Mouse (Mus musculus) lung, embryonic 16.5 days (tissue): Measurements from ENCODE around the gene Srcap. TPM values are rescaled to one million over a fixed set of nuclear protein-coding genes. Genes with fewer than 3 reads are reported as not detected.
A peak's percentile ranks its signal among the peaks of the same experiment; 100 is the strongest.

Experiments used
- ATAC-seq: fragments of 200-750 bp; cut with Nextera tagmentation; 2 replicates; pipeline ENCODE4 v1.8.0; 2017; ENCODE audit warnings: low read depth, mild to moderate bottlenecking, moderate library complexity
- H3K27ac ChIP-seq: fragments of 300-500 bp; sonication (generic); 2 replicates; pipeline ENCODE4 v1.5.1; 2014; ENCODE audit warnings: mild to moderate bottlenecking, control low read depth, low read length
- H3K27me3 ChIP-seq: fragments of 300-500 bp; sonication (generic); 2 replicates; pipeline ENCODE4 v1.6.1; 2014; ENCODE audit warnings: low read depth, low read length, mixed read lengths; ENCODE audit not compliant: control insufficient read depth, insufficient read depth
- H3K36me3 ChIP-seq: fragments of 300-500 bp; sonication (generic); 2 replicates; pipeline ENCODE4 v1.6.1; 2014; ENCODE audit warnings: low read length; ENCODE audit not compliant: control insufficient read depth, insufficient read depth
- H3K4me1 ChIP-seq: fragments of 300-500 bp; sonication (generic); replicated peaks from 2 replicates; pipeline ENCODE4 v1.6.1; 2014; ENCODE audit warnings: low read length, mixed read lengths; ENCODE audit not compliant: control insufficient read depth, insufficient read depth
- H3K4me2 ChIP-seq: fragments of 300-500 bp; sonication (generic); 2 replicates; pipeline ENCODE4 v1.6.1; 2014; ENCODE audit warnings: low read depth, low read length, control low read depth
- H3K4me3 ChIP-seq: fragments of 300-500 bp; sonication (generic); 2 replicates; pipeline ENCODE4 v1.5.1; 2014; ENCODE audit warnings: mild to moderate bottlenecking, low read length, control low read depth
- H3K9ac ChIP-seq: fragments of 300-500 bp; sonication (generic); 2 replicates; pipeline ENCODE4 v1.6.1; 2014; ENCODE audit warnings: low read length, control low read depth
- H3K9me3 ChIP-seq: fragments of 300-500 bp; sonication (generic); 2 replicates; pipeline ENCODE4 v1.6.1; 2016; ENCODE audit warnings: low read length; ENCODE audit not compliant: control insufficient read depth
- WGBS: fragments of 180-500 bp; shearing (Covaris S2); extraction: QIAGEN DNeasy Blood & Tissue Kit; methylation state at CpG from one replicate; pipeline ENCODE4 v1.1.7; 2014; 5-methylcytosine and 5-hydroxymethylcytosine counted together
- polyA plus RNA-seq: library from polyadenylated mRNA; unstranded; fragments of >200 nt; fragmentation: Nextera tagmentation; extraction: Ambion mirVana; gene quantifications from 2 replicates; pipeline ENCODE4 v1.2.1, GENCODE M21; 2015

The Srcap gene
- polyA plus RNA-seq, 1 experiment from 2014 or later, result 33.7 TPM

GRCm38 (mm10) chr7:127474378-127475070, 37.3 kb upstream of the Srcap start:
- Histone ChIP-seq H3K27ac (no peak overlapping the region), H3K9ac (no peak overlapping the region), H3K27me3 (no peaks in the 10 kb centered on the region), H3K36me3 (peaks cover 25% of the 10 kb centered on the region), H3K4me1 (peaks cover 22% of the 10 kb centered on the region), H3K4me2 (no peak overlapping the region), H3K4me3 (no peak overlapping the region), H3K9me3 (no peaks in the 10 kb centered on the region)
- WGBS, result 75% methylated on average over 6 of the region's 6 CpGs
- ATAC-seq, result no peak

DNA sequence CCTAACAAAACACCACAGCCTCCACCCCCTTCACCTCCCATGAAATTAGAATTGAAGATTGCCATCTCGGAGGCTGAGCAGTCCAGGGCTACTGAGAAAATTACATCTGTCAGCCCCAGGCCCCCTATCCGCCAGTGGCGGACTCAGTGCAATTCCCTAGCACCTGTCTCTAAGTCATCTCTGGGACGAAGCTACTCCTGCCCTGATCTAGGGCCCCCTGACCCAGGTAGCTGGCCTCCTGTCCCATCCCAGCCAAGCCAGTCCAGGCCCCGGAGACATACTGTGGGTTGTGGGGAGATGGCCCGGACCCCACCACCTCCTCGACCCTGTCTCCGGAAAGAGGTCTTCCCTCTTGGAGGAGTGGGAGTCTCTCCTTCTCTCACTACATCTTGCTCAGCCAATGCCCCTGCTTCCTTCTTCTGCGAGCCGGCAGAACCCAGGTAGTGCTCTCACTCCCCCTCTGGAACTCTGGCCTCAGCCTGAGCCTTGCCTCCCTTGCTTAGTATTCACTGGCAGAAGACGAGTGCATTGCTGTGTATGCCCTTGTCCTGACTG, 36.5 kb upstream of the Srcap start:
- peaks cover 25% of the 10 kb centered on the region for H3K36me3 ChIP-seq
- no peaks in the 10 kb centered on the region for H3K27me3 ChIP-seq
- H3K4me2 ChIP-seq, result no peak overlapping the region
- WGBS, result 87% methylated on average over 11 of the region's 11 CpGs
- H3K9me3 ChIP-seq, result no peaks in the 10 kb centered on the region
- H3K27ac ChIP-seq, result no peak overlapping the region
- peaks cover 23% of the 10 kb centered on the region for H3K4me1 ChIP-seq
- H3K4me3 ChIP-seq, result no peak overlapping the region
- no peak for ATAC-seq
- H3K9ac ChIP-seq, result no peak overlapping the region

- Histone ChIP-seq H3K36me3 (peaks cover 25% of the 10 kb centered on the region), H3K4me3 (no peak overlapping the region), H3K27ac (no peak overlapping the region), H3K27me3 (no peaks in the 10 kb centered on the region), H3K4me2 (no peak overlapping the region), H3K9ac (no peak overlapping the region), H3K9me3 (no peaks in the 10 kb centered on the region), H3K4me1 (peaks cover 30% of the 10 kb centered on the region)
- WGBS, result 93% methylated on average over 11 of the region's 11 CpGs
- ATAC-seq, result no peak
These were observed 35.4 kb upstream of the Srcap start for GRCm38 (mm10) chr7:127476336-127476735.

GRCm38 (mm10) chr7:127476855-127477254, 34.9 kb upstream of the Srcap start:
- no peaks in the 10 kb centered on the region for H3K27me3 ChIP-seq
- H3K27ac ChIP-seq, result peak overlapping the region; percentile 99
- ATAC-seq, result no peak
- peak overlapping the region; percentile 61 for H3K4me2 ChIP-seq
- H3K4me3 ChIP-seq, result peak overlapping the region; percentile 98
- peaks cover 30% of the 10 kb centered on the region for H3K4me1 ChIP-seq
- peaks cover 26% of the 10 kb centered on the region for H3K36me3 ChIP-seq
- WGBS, result 59% methylated on average over 4 of the region's 4 CpGs
- H3K9me3 ChIP-seq, result no peaks in the 10 kb centered on the region
- peak overlapping the region; percentile 59 for H3K9ac ChIP-seq

GRCm38 (mm10) chr7:127477687-127478634, 33.8 kb upstream of the Srcap start:
- H3K36me3 ChIP-seq, result peaks cover 34% of the 10 kb centered on the region
- ATAC-seq, result peak; percentile 92
- peak overlapping the region; percentile 99 for H3K27ac ChIP-seq
- no peaks in the 10 kb centered on the region for H3K9me3 ChIP-seq
- H3K4me2 ChIP-seq, result peak overlapping the region; percentile 91
- peak overlapping the region; percentile 95 for H3K9ac ChIP-seq
- under 1% methylated on average over 50 of the region's 50 CpGs for WGBS
- H3K4me1 ChIP-seq, result peaks cover 21% of the 10 kb centered on the region
- no peaks in the 10 kb centered on the region for H3K27me3 ChIP-seq
- H3K4me3 ChIP-seq, result peak overlapping the region; percentile 98

- peaks cover 21% of the 10 kb centered on the region for H3K4me1 ChIP-seq
- peak within 1 kb of the TSS; percentile 91 for H3K4me2 ChIP-seq
- peak within 1 kb of the TSS; percentile 95 for H3K9ac ChIP-seq
- no peaks in the 10 kb centered on the region for H3K27me3 ChIP-seq
- ATAC-seq, result peak; percentile 84
- WGBS, result under 1% methylated on average over 56 of the region's 62 CpGs
- H3K36me3 ChIP-seq, result peaks cover 38% of the 10 kb centered on the region
- H3K27ac ChIP-seq, result peak within 1 kb of the TSS; percentile 99
- peak within 1 kb of the TSS; percentile 98 for H3K4me3 ChIP-seq
- no peaks in the 10 kb centered on the region for H3K9me3 ChIP-seq
These were observed 33.0 kb upstream of the Srcap start, which contains the start of gene Fbrs for GRCm38 (mm10) chr7:127478635-127479317. Gene Fbrs, plus strand, starts transcription at chr7:127479199.

DNA sequence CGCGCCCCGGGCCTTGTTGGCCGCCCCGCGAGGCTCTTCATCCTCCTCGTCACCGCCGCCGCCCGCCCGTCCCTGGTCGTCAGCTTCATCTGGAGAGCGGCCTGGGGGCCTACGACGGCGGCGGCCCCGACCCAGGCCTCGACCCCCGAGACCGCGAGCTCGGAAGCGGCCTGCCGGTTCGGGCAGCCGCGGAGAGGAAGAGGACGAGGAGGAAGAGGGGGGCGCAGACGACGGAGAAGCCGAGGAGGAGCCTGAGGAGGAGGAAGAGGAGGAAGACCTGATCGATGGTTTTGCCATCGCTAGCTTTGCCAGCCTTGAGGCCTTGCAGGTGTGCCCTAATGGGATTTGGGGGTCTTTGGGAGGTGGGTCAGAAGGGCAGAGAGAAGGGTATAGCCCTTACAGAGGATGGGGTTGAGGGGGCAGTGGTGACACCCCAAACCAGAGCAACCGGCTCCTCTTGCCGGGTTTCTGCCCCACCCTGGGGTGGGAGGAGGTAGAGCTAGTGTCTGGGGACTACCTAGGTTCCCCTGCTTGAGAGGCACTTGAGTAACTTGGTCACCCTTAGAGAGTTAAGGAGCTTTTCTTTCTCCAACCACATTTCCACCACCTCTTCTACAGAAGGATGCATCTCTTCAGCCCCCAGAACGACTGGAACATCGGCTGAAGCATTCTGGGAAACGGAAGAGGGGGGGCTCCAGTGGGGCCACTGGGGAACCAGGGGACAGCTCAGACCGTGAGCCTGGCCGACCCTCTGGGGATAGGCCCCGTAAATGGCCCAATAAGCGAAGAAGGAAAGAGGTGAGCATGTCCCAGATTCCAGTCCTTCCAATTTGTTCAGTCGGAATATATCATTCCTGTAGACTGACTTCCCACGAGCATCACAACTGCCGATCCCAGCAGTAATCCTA, 32.2 kb upstream of the Srcap start:
- H3K9ac ChIP-seq, result peak overlapping the region; percentile 95
- H3K4me2 ChIP-seq, result peak overlapping the region; percentile 91
- peak overlapping the region; percentile 99 for H3K27ac ChIP-seq
- H3K36me3 ChIP-seq, result peaks cover 35% of the 10 kb centered on the region
- H3K4me3 ChIP-seq, result peak overlapping the region; percentile 98
- WGBS, result 2% methylated on average over 44 of the region's 48 CpGs
- H3K27me3 ChIP-seq, result no peaks in the 10 kb centered on the region
- no peaks in the 10 kb centered on the region for H3K9me3 ChIP-seq
- H3K4me1 ChIP-seq, result peaks cover 21% of the 10 kb centered on the region
- ATAC-seq, result no peak

DNA sequence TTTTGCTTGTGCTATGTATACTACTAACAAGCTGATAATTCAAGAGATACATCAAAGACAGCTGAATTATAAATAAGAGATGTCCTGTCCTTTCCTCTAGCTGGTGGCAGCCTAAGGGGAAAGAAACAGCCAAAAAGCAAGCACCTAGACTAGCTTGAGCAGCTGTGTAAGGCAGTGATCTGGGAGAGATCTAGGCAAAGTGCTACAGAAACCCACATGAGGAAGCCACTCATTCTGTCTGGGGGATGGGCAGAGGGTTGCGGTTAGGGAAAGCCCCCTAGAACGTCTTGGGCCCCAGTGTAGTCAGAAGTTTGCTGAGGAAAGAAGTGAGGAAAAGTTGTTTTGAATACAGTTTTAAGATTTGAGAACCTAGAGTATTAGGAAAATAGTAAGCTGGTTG, 31.5 kb upstream of the Srcap start:
- Histone ChIP-seq H3K4me1 (peaks cover 21% of the 10 kb centered on the region), H3K4me3 (peak overlapping the region; percentile 98), H3K9me3 (no peaks in the 10 kb centered on the region), H3K36me3 (peaks cover 36% of the 10 kb centered on the region), H3K9ac (peak overlapping the region; percentile 95), H3K27me3 (no peaks in the 10 kb centered on the region), H3K27ac (no peak overlapping the region), H3K4me2 (peak overlapping the region; percentile 91)
- 52% methylated on average over 2 of the region's 2 CpGs for WGBS
- no peak for ATAC-seq
